Mouse (Mus musculus): ENCODE data around the gene Ung.

- no peak for TF ChIP-seq CTCF (IDR thresholded peaks at IDR 0.05; ENCODE audit: low read depth)
- no peak for TF ChIP-seq EP300 (IDR thresholded peaks at IDR 0.05; ENCODE audit: low read depth)
These were observed 49.4 kb downstream of the Ung start for GRCm38 (mm10) chr5:114179541-114179940.

Measured in liver, postnatal 0 days (tissue).